Mouse (Mus musculus): ENCODE data around the gene Olfr368.

Gene Olfr368

DNA sequence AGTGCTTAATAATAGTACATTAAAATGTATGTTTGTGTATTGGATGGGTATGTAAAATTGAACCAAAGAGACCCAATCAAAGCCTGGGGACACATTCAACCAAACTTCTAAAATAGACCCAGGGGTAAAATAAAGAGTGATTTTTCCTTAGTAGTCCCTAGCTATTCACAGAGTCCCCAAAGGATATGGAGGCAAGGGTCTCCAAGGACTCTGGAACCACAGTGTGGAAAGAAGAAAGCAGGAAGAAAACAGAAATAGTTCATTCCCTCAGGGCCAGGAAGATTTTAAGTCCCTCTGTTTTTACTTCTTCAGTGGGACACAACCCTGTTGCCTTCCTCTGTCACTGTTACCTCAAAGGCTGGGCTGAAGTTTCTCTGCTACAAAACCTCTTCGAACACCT, at the start of gene Olfr368:
Gene Olfr368, plus strand, starts transcription at position 301 of the 400 bp plus-strand sequence.
- no peak for ATAC-seq (ENCODE audit: low TSS enrichment)

GRCm38 (mm10) chr2:37333321-37333720, 7.0 kb downstream of the Olfr368 start:
- no peak for ATAC-seq (ENCODE audit: low TSS enrichment)

DNA sequence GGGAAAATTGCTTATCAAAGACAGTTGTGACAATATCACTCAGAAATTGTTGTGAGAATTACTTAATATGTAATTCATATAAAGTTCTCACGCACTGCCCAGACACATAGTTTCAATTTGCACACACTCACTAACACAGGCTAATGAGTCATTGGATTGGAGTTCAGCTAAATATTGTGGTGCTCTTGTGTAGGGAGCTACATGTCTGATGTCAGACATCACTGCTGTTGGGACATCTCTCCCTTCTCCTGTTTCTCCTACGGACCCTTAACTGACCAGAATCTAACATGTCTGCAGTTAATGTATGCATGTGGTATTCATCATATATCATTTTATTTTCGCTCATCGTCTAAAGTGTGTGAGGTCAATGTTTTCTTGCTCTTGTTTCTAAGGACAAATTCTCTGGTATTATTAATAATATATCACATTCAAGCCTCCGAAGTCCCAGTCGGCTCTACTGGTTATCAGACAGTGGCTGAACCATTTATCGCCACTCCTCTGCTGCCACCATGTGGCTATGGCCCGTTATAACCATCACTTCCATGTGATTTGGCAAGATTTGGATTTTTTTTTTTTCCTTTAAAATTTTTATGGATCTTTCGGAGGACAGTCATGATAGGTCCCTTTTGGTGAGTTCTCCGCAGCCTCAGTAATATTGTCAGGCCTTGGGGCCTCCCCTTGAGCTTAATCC, 12.3 kb downstream of the Olfr368 start:
- ATAC-seq (ENCODE audit: low TSS enrichment), result peak; percentile 55; the same call in 1 of the 2 replicates

DNA sequence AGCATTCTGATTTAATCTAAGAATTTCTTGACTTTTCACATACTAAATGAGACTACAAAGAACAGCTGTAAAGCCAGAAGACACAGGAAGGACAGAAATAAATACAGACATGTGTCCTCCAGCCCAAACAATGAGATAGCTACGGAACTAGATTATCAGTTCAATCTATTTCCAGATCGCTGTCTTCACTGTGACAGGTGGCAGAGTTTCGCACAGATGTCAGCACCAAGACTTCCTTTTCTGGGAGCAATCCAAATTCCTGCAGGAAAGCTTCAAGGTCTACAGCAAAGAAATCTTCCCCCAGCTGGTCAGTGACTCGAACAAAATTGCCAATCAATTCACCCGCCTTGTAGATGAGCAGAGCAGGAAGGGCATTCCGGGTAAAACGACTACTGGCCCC, 25.4 kb downstream of the Olfr368 start:
- ATAC-seq (ENCODE audit: low TSS enrichment), result peak; percentile 80

- no peak for ATAC-seq (ENCODE audit: low TSS enrichment)
Measured at GRCm38 (mm10) chr2:37355571-37355970, 29.3 kb downstream of the Olfr368 start.

GRCm38 (mm10) chr2:37358633-37359540, 32.6 kb downstream of the Olfr368 start, which contains the start of gene Pdcl:
TSS of gene Pdcl (minus strand) at chr2:37359332.
- peak; percentile 93 for ATAC-seq (ENCODE audit: low TSS enrichment)

DNA sequence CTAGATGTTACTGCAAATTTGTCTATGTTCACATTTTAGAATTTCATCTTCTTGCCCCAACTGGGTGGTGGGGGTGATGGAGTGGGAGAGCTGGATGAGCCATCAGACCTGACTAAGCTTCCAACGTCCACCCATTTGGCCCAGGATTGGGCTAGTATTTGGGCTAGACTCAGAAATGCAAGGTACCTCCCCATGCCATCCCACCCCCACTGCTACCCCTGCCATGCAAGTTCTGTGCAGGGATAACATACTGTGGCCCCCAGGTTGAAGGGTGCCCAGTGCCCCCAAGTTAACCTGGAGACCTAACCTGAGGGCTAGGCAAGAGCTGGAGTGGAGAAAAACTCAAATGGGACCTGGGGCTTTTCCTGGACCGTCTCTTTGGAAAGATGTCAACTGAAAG, 33.6 kb downstream of the Olfr368 start:
- no peak for ATAC-seq (ENCODE audit: low TSS enrichment)

- no peak for ATAC-seq (ENCODE audit: low TSS enrichment)
Measured at GRCm38 (mm10) chr2:37370651-37371050, 44.3 kb downstream of the Olfr368 start.

GRCm38 (mm10) chr2:37376018-37376417, 49.7 kb downstream of the Olfr368 start:
- no peak for ATAC-seq (ENCODE audit: low TSS enrichment)

- peak; percentile 62; the same call in 1 of the 2 replicates for ATAC-seq (ENCODE audit: low TSS enrichment)
Measured at GRCm38 (mm10) chr2:37380189-37380588, 53.9 kb downstream of the Olfr368 start.
